Comparison of ENCODE assay signal across 21 mouse cellular contexts in the genomic region with DNA sequence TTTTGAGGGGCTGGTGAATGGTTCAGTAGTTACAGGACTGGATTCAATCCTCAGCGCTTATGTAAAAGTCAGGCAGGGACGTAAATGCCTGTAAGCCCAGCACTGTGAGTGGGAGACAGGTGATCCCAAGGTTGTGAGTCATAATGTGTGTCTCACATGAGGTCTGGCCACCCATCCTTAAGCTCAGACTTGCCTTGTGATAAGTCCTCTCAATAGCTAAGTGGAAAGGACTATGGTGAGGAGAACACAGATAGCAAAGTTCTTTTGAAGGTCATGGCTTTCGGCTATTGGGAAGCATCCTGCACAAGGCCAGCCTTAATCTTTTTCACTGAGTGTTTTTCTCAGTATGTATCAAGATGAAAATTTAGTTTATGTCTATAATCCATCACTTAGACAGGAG.
"Had no signal": no experiment of that assay in that cellular context is flagged by ENCODE, and none has a peak within 500 bp of the region (broad histone marks: within the 10 kb centered on the region; RNA-seq: fewer than 3 reads in every experiment).

No protein-coding gene starts in this region.

- H3K36me3 ChIP-seq: midbrain, embryonic 15.5 days; stomach, embryonic 15.5 days had no signal

- H3K4me3 ChIP-seq: limb, embryonic 10.5 days; limb, embryonic 13.5 days; liver, embryonic 12.5 days; liver, embryonic 15.5 days; lung, embryonic 15.5 days; midbrain, embryonic 12.5 days; midbrain, embryonic 15.5 days; myocyte; neural tube, embryonic 13.5 days; stomach, embryonic 15.5 days had no signal

- ATAC-seq: liver, embryonic 12.5 days; midbrain, embryonic 15.5 days had no signal

- DNase-seq: kidney, adult 9 months; kidney, postnatal 14 days; kidney, postnatal 4 days; liver; lung, adult 18-20 months; lung, postnatal 10 days; lung, postnatal 4 days; retina, postnatal 1 day; right cerebral cortex, postnatal 25 days; spleen, adult 18-20 months; thymus, postnatal 36 days had no signal

- H3K4me2 ChIP-seq: limb, embryonic 13.5 days; liver, embryonic 12.5 days; liver, embryonic 15.5 days; lung, embryonic 15.5 days; midbrain, embryonic 12.5 days; midbrain, embryonic 15.5 days; neural tube, embryonic 13.5 days; stomach, embryonic 15.5 days had no signal

- H3K27me3 ChIP-seq: limb, embryonic 13.5 days; liver, embryonic 12.5 days; liver, embryonic 15.5 days; lung, embryonic 15.5 days; midbrain, embryonic 12.5 days; midbrain, embryonic 15.5 days; neural tube, embryonic 13.5 days; stomach, embryonic 15.5 days had no signal

- H3K27ac ChIP-seq: limb, embryonic 10.5 days; limb, embryonic 13.5 days; liver, embryonic 12.5 days; liver, embryonic 15.5 days; lung, embryonic 15.5 days; midbrain, embryonic 12.5 days; midbrain, embryonic 15.5 days; neural tube, embryonic 13.5 days; stomach, embryonic 15.5 days had no signal

- H3K9me3 ChIP-seq: limb, embryonic 10.5 days; limb, embryonic 13.5 days; liver, embryonic 12.5 days; liver, embryonic 15.5 days; lung, embryonic 15.5 days; midbrain, embryonic 12.5 days; midbrain, embryonic 15.5 days; neural tube, embryonic 13.5 days; stomach, embryonic 15.5 days had no signal

- H3K9ac ChIP-seq: limb, embryonic 13.5 days; liver, embryonic 12.5 days; liver, embryonic 15.5 days; lung, embryonic 15.5 days; midbrain, embryonic 12.5 days; midbrain, embryonic 15.5 days; neural tube, embryonic 13.5 days; stomach, embryonic 15.5 days had no signal
